9 mouse cellular contexts compared by ENCODE assay signal in genomic region chr2:91237511-91238080, GRCm38 (mm10). TPM values are rescaled to one million over a fixed set of nuclear protein-coding genes. Genes with fewer than 3 reads are reported as not detected.
DNase-seq lines count a peak whose midpoint lies in the region; ATAC-seq and TF ChIP-seq lines count a peak whose summit lies in the region.
"Not testable (repeated sequence)": the region's sequence is repeated elsewhere in the genome, so short reads cannot be mapped to it uniquely, and the experiment has no call there.
"Had no signal": no experiment of that assay in that cellular context is flagged by ENCODE, and none has a peak within 500 bp of the region (broad histone marks: within the 10 kb centered on the region; RNA-seq: fewer than 3 reads in every experiment).

No protein-coding gene starts in this region.

- in situ Hi-C loops in CH12.LX (cut with MboI; ENCODE audit: low pct_ligation_motif_present, low pct_unique_long_range_greater_than_20kb, low sequenced_read_pairs), result not testable (repeated sequence)

- not testable (repeated sequence) for H3K9me3 ChIP-seq in CH12.LX (replicated peaks; ENCODE audit: low read length); heart, embryonic 15.5 days (replicated peaks); liver, embryonic 14.5 days (ENCODE audit: control insufficient read depth, low read length); midbrain, embryonic 14.5 days (ENCODE audit: control insufficient read depth, low read length); stomach, embryonic 15.5 days

- H3K4me1 ChIP-seq in CH12.LX (ENCODE audit: control insufficient read depth in 1 of 2, insufficient read depth in 2 of 2), result peaks cover 3 to 14% of the 10 kb centered on the region in 2 experiments; a peak in 3 of 4 replicates
- not testable (repeated sequence) for H3K4me1 ChIP-seq in brown adipose tissue, adult 24 weeks (ENCODE audit: control insufficient read depth, insufficient read depth, insufficient read length, low read length); heart, embryonic 15.5 days (replicated peaks); kidney, adult 2 months (ENCODE audit: control insufficient read depth, insufficient read depth, low read length); midbrain, embryonic 14.5 days (ENCODE audit: control insufficient read depth, insufficient read depth, low read length); stomach, embryonic 15.5 days
- H3K4me1 ChIP-seq in liver, embryonic 14.5 days (replicated peaks; ENCODE audit: control insufficient read depth in 2 of 2, insufficient read depth in 2 of 2, low read length in 1 of 2), result peaks cover 8 to 11% of the 10 kb centered on the region in 2 experiments

- 12% methylated on average over 4 of the region's 4 CpGs for WGBS in heart, embryonic 15.5 days
- WGBS in kidney, adult 2 months, result 14% methylated on average over 4 of the region's 4 CpGs
- 15% methylated on average over 4 of the region's 4 CpGs for WGBS in liver, embryonic 14.5 days (ENCODE audit: insufficient replicate concordance)
- WGBS in midbrain, embryonic 14.5 days, result 24% methylated on average over 4 of the region's 4 CpGs
- WGBS in stomach, embryonic 15.5 days, result 13% methylated on average over 4 of the region's 4 CpGs

- peak overlapping the region; percentile 74 to 94 (median 85) for H3K4me3 ChIP-seq in CH12.LX (replicated peaks in 1 of 3; ENCODE audit: low read depth in 2 of 3, low read length in 2 of 3, poor library complexity in 1 of 3)
- H3K4me3 ChIP-seq in brown adipose tissue, adult 24 weeks (ENCODE audit: insufficient read depth, low read depth, low read length), result peak overlapping the region; percentile 58
- H3K4me3 ChIP-seq in heart, embryonic 15.5 days, result peak overlapping the region; percentile 59
- H3K4me3 ChIP-seq in kidney, adult 2 months (ENCODE audit: insufficient read depth, low read depth, low read length), result peak overlapping the region; percentile 35
- H3K4me3 ChIP-seq in liver, embryonic 14.5 days (ENCODE audit: insufficient read depth in 1 of 2, low read depth in 2 of 2, low read length in 2 of 2), result peak overlapping the region; percentile 61 to 71
- H3K4me3 ChIP-seq in midbrain, embryonic 14.5 days (replicated peaks; ENCODE audit: low read depth, low read length), result peak overlapping the region; percentile 41
- peak overlapping the region; percentile 64 for H3K4me3 ChIP-seq in stomach, embryonic 15.5 days (replicated peaks)

- peak; percentile 24 for DNase-seq in CH12.LX (ENCODE audit: extremely low read depth)
- peak; percentile 36 for DNase-seq in fibroblast of lung, adult 2 months (ENCODE audit: low read depth)
- not testable (repeated sequence) for DNase-seq in kidney, adult 2 months; liver, embryonic 14.5 days (ENCODE audit: low read depth in 3 of 3, low spot score in 3 of 3)
- DNase-seq in midbrain, embryonic 14.5 days, result peak; percentile 47

- TF ChIP-seq RAD21 in CH12.LX (IDR thresholded peaks at IDR 0.05; ENCODE audit: low read depth, low read length), result peak; percentile 0

- H3K9ac ChIP-seq in CH12.LX (ENCODE audit: insufficient read depth, low read depth), result peak overlapping the region; percentile 84
- peak overlapping the region; percentile 65; the same call in 1 of the 2 replicates for H3K9ac ChIP-seq in heart, embryonic 15.5 days
- H3K9ac ChIP-seq in liver, embryonic 14.5 days (replicated peaks), result peak overlapping the region; percentile 50; the same call in 1 of the 2 replicates
- H3K9ac ChIP-seq in midbrain, embryonic 14.5 days (replicated peaks; ENCODE audit: low read length); stomach, embryonic 15.5 days: not testable (repeated sequence)

- not testable (repeated sequence) for TF ChIP-seq EP300 in CH12.LX (IDR thresholded peaks at IDR 0.05; ENCODE audit: low read length); liver, embryonic 14.5 days (IDR thresholded peaks at IDR 0.05; ENCODE audit: low read depth)

- H3K79me2 ChIP-seq in CH12.LX (replicated peaks; ENCODE audit: control insufficient read depth, extremely low read depth, insufficient read depth, poor library complexity, severe bottlenecking), result not testable (repeated sequence)

- peaks cover 15 to 18% of the 10 kb centered on the region in 2 experiments for H3K36me3 ChIP-seq in CH12.LX (replicated peaks in 1 of 2; ENCODE audit: control insufficient read depth in 1 of 2, insufficient read depth in 1 of 2, low read length in 1 of 2)
- H3K36me3 ChIP-seq in heart, embryonic 15.5 days; kidney, adult 2 months (ENCODE audit: control insufficient read depth, insufficient read depth, low read length); liver, embryonic 14.5 days (replicated peaks; ENCODE audit: control insufficient read depth, insufficient read depth, low read depth); midbrain, embryonic 14.5 days (ENCODE audit: control insufficient read depth, insufficient read depth, low read length); stomach, embryonic 15.5 days: not testable (repeated sequence)

- not testable (repeated sequence) for H3K27me3 ChIP-seq in CH12.LX (replicated peaks); heart, embryonic 15.5 days; kidney, adult 2 months (replicated peaks; ENCODE audit: control insufficient read depth, insufficient read depth, low read length); liver, embryonic 14.5 days (ENCODE audit: control insufficient read depth, insufficient read depth, low read length); midbrain, embryonic 14.5 days (ENCODE audit: control insufficient read depth, insufficient read depth, low read length); stomach, embryonic 15.5 days (replicated peaks)

- H3K27ac ChIP-seq in CH12.LX (ENCODE audit: insufficient read depth, low read depth), result not testable (repeated sequence)
- 0 out of 2 replicates have a peak overlapping the region, but pooled peaks have one; percentile 48 for H3K27ac ChIP-seq in brown adipose tissue, adult 24 weeks (replicated peaks; ENCODE audit: low read depth, low read length)
- peak overlapping the region; percentile 93 for H3K27ac ChIP-seq in heart, embryonic 15.5 days
- H3K27ac ChIP-seq in kidney, adult 2 months (ENCODE audit: insufficient read depth, low read depth, low read length), result peak overlapping the region; percentile 78; the same call in 1 of the 2 replicates
- peak overlapping the region; percentile 67 for H3K27ac ChIP-seq in liver, embryonic 14.5 days
- H3K27ac ChIP-seq in midbrain, embryonic 14.5 days (replicated peaks; ENCODE audit: low read depth, low read length), result peak overlapping the region; percentile 55
- H3K27ac ChIP-seq in stomach, embryonic 15.5 days, result peak overlapping the region; percentile 97

- dilution Hi-C loops in CH12.LX (cut with MboI; ENCODE audit: extremely low pct_ligation_motif_present, extremely low pct_unique_long_range_greater_than_20kb, low sequenced_read_pairs), result not testable (repeated sequence)

- TF ChIP-seq POLR2A in CH12.LX (IDR thresholded peaks at IDR 0.05; ENCODE audit: low read depth, low read length); kidney, adult 2 months (IDR thresholded peaks at IDR 0.05; ENCODE audit: low read depth, low read length): not testable (repeated sequence)

- ATAC-seq in heart, embryonic 15.5 days (replicated peaks; ENCODE audit: insufficient number of reproducible peaks, insufficient read depth, low FRiP score, low read depth), result 0 out of 2 replicates have a peak, but pooled peaks have one; percentile 3
- ATAC-seq in liver, embryonic 14.5 days (ENCODE audit: insufficient read depth), result peak; percentile 40
- peak; percentile 16 for ATAC-seq in midbrain, embryonic 14.5 days (ENCODE audit: low FRiP score, low TSS enrichment)
- ATAC-seq in stomach, embryonic 15.5 days (ENCODE audit: insufficient read depth, low FRiP score, low read depth), result 0 out of 2 replicates have a peak, but pooled peaks have one; percentile 14

- H3K4me2 ChIP-seq in CH12.LX (ENCODE audit: insufficient read depth, low read depth, poor library complexity, severe bottlenecking), result peak overlapping the region; percentile 77; the same call in 1 of the 2 replicates
- H3K4me2 ChIP-seq in heart, embryonic 15.5 days, result peak overlapping the region; percentile 79
- peak overlapping the region; percentile 96 for H3K4me2 ChIP-seq in liver, embryonic 14.5 days (ENCODE audit: low read depth)
- H3K4me2 ChIP-seq in midbrain, embryonic 14.5 days (ENCODE audit: low read length), result peak overlapping the region; percentile 58
- H3K4me2 ChIP-seq in stomach, embryonic 15.5 days, result peak overlapping the region; percentile 89

- peak in 1 of 2 experiments; percentile 67; a peak in 2 of 4 replicates for TF ChIP-seq CTCF in CH12.LX (conservative IDR thresholded peaks at IDR 0.05 in 1 of 2, IDR thresholded peaks at IDR 0.05 in 1 of 2; ENCODE audit: low read depth in 2 of 2, low read length in 2 of 2)
- TF ChIP-seq CTCF in kidney, adult 2 months (conservative IDR thresholded peaks at IDR 0.05; ENCODE audit: insufficient read depth, insufficient read length, low read depth, low read length), result 0 out of 2 replicates have a peak, but pooled peaks have one; percentile 16
- peak; percentile 41; the same call in 1 of the 2 replicates for TF ChIP-seq CTCF in liver, embryonic 14.5 days (IDR thresholded peaks at IDR 0.05; ENCODE audit: low read depth)

RNA-seq across cellular contexts. Expression of gene Ddb2, which starts 0.8 kb away (rescaled TPM):
- total RNA-seq in CH12.LX (2012; rRNA removed), result 11.0 and 13.9 TPM in 2 replicates
- total RNA-seq in CH12.LX (2014; rRNA removed), result 20.2 and 23.4 TPM in 2 replicates
- 14.1 and 15.2 TPM in 2 replicates for polyA plus RNA-seq in CH12.LX (2012; ENCODE audit: insufficient read length, low read depth)
- 3.7 and 5.7 TPM in 2 replicates for polyA plus RNA-seq in brown adipose tissue, adult 24 weeks (2012; ENCODE audit: insufficient read depth, insufficient read length, missing spikeins)
- polyA plus RNA-seq in heart, embryonic 15.5 days (2015; fragmentation: Nextera tagmentation; extraction: Ambion mirVana), result 8.4 and 11.3 TPM in 2 replicates
- polyA plus RNA-seq in kidney, adult 2 months (2012; rRNA removed), result 11.5 and 11.7 TPM in 2 replicates
- 8.5 and 9.0 TPM in 2 replicates for polyA plus RNA-seq in liver, embryonic 14.5 days (2012; rRNA removed)
- 4.9 and 5.9 TPM in 2 replicates for polyA plus RNA-seq in liver, embryonic 14.5 days (2014; fragmentation: Nextera tagmentation; extraction: Ambion mirVana)
- polyA plus RNA-seq in midbrain, embryonic 14.5 days (2014; fragmentation: Nextera tagmentation; extraction: Ambion mirVana), result 10.6 and 14.6 TPM in 2 replicates
- polyA plus RNA-seq in stomach, embryonic 15.5 days (2015; fragmentation: Nextera tagmentation; extraction: Ambion mirVana), result 18.2 and 18.5 TPM in 2 replicates

RNA-seq across cellular contexts. Expression of gene Pacsin3, which starts 18.2 kb away (rescaled TPM):
- 5.3 and 9.1 TPM in 2 replicates for total RNA-seq in CH12.LX (2012; rRNA removed)
- 1.2 and 1.5 TPM in 2 replicates for total RNA-seq in CH12.LX (2014; rRNA removed)
- polyA plus RNA-seq in CH12.LX (2012; ENCODE audit: insufficient read length, low read depth), result 1.4 and 3.1 TPM in 2 replicates
- 9.0 and 11.7 TPM in 2 replicates for polyA plus RNA-seq in brown adipose tissue, adult 24 weeks (2012; ENCODE audit: insufficient read depth, insufficient read length, missing spikeins)
- 47.6 and 52.8 TPM in 2 replicates for polyA plus RNA-seq in heart, embryonic 15.5 days (2015; fragmentation: Nextera tagmentation; extraction: Ambion mirVana)
- polyA plus RNA-seq in kidney, adult 2 months (2012; rRNA removed), result 30.2 and 33.3 TPM in 2 replicates
- 8.1 and 11.2 TPM in 2 replicates for polyA plus RNA-seq in liver, embryonic 14.5 days (2012; rRNA removed)
- 8.8 and 10.2 TPM in 2 replicates for polyA plus RNA-seq in liver, embryonic 14.5 days (2014; fragmentation: Nextera tagmentation; extraction: Ambion mirVana)
- polyA plus RNA-seq in midbrain, embryonic 14.5 days (2014; fragmentation: Nextera tagmentation; extraction: Ambion mirVana), result 8.2 and 11.4 TPM in 2 replicates
- polyA plus RNA-seq in stomach, embryonic 15.5 days (2015; fragmentation: Nextera tagmentation; extraction: Ambion mirVana), result 42.8 and 43.8 TPM in 2 replicates
- total RNA-seq: megakaryocyte-erythroid progenitor cell, adult 5-6 weeks had no signal

RNA-seq across cellular contexts. Expression of gene Arfgap2, which starts 27.2 kb away (rescaled TPM):
- total RNA-seq in CH12.LX (2012; rRNA removed) (57.0 and 71.6 TPM in 2 replicates), CH12.LX (2014; rRNA removed) (48.3 and 55.1 TPM in 2 replicates)
- polyA plus RNA-seq in CH12.LX (2012; ENCODE audit: insufficient read length, low read depth), result 77.6 and 80.0 TPM in 2 replicates
- polyA plus RNA-seq in brown adipose tissue, adult 24 weeks (2012; ENCODE audit: insufficient read depth, insufficient read length, missing spikeins), result 35.0 and 35.6 TPM in 2 replicates
- polyA plus RNA-seq in heart, embryonic 15.5 days (2015; fragmentation: Nextera tagmentation; extraction: Ambion mirVana), result 54.8 and 69.1 TPM in 2 replicates
- 32.7 and 38.4 TPM in 2 replicates for polyA plus RNA-seq in kidney, adult 2 months (2012; rRNA removed)
- 20.9 and 25.5 TPM in 2 replicates for polyA plus RNA-seq in liver, embryonic 14.5 days (2012; rRNA removed)
- polyA plus RNA-seq in liver, embryonic 14.5 days (2014; fragmentation: Nextera tagmentation; extraction: Ambion mirVana), result 50.2 and 54.4 TPM in 2 replicates
- polyA plus RNA-seq in midbrain, embryonic 14.5 days (2014; fragmentation: Nextera tagmentation; extraction: Ambion mirVana), result 64.2 and 71.8 TPM in 2 replicates
- polyA plus RNA-seq in stomach, embryonic 15.5 days (2015; fragmentation: Nextera tagmentation; extraction: Ambion mirVana), result 71.4 and 80.2 TPM in 2 replicates

RNA-seq across cellular contexts. Expression of gene Acp2, which starts 34.9 kb away (rescaled TPM):
- total RNA-seq in CH12.LX (2012; rRNA removed), result 3.1 and 4.2 TPM in 2 replicates
- total RNA-seq in CH12.LX (2014; rRNA removed), result 2.4 and 2.9 TPM in 2 replicates
- polyA plus RNA-seq in CH12.LX (2012; ENCODE audit: insufficient read length, low read depth), result 3.1 TPM in 2 replicates
- polyA plus RNA-seq in brown adipose tissue, adult 24 weeks (2012; ENCODE audit: insufficient read depth, insufficient read length, missing spikeins), result 24.6 and 27.9 TPM in 2 replicates
- polyA plus RNA-seq in heart, embryonic 15.5 days (2015; fragmentation: Nextera tagmentation; extraction: Ambion mirVana), result 15.2 and 17.1 TPM in 2 replicates
- 27.0 and 31.7 TPM in 2 replicates for polyA plus RNA-seq in kidney, adult 2 months (2012; rRNA removed)
- 5.9 and 7.2 TPM in 2 replicates for polyA plus RNA-seq in liver, embryonic 14.5 days (2012; rRNA removed)
- polyA plus RNA-seq in liver, embryonic 14.5 days (2014; fragmentation: Nextera tagmentation; extraction: Ambion mirVana), result 8.9 and 10.1 TPM in 2 replicates
- polyA plus RNA-seq in midbrain, embryonic 14.5 days (2014; fragmentation: Nextera tagmentation; extraction: Ambion mirVana), result 33.1 and 50.8 TPM in 2 replicates
- 19.8 and 20.8 TPM in 2 replicates for polyA plus RNA-seq in stomach, embryonic 15.5 days (2015; fragmentation: Nextera tagmentation; extraction: Ambion mirVana)

RNA-seq across cellular contexts. Expression of gene Nr1h3, which starts 35.0 kb away (rescaled TPM):
- total RNA-seq in CH12.LX (2012; rRNA removed), result 0.50 and 0.93 TPM in 2 replicates
- total RNA-seq in CH12.LX (2014; rRNA removed), result 0.17 and 0.59 TPM in 2 replicates
- 0.19 TPM in 1 of 2 replicates, not detected in the other for polyA plus RNA-seq in CH12.LX (2012; ENCODE audit: insufficient read length, low read depth)
- 45.2 and 59.1 TPM in 2 replicates for polyA plus RNA-seq in brown adipose tissue, adult 24 weeks (2012; ENCODE audit: insufficient read depth, insufficient read length, missing spikeins)
- polyA plus RNA-seq in heart, embryonic 15.5 days (2015; fragmentation: Nextera tagmentation; extraction: Ambion mirVana), result 3.5 and 4.1 TPM in 2 replicates
- 92.2 and 106 TPM in 2 replicates for polyA plus RNA-seq in kidney, adult 2 months (2012; rRNA removed)
- polyA plus RNA-seq in liver, embryonic 14.5 days (2012; rRNA removed), result 14.0 and 14.2 TPM in 2 replicates
- 12.7 and 14.3 TPM in 2 replicates for polyA plus RNA-seq in liver, embryonic 14.5 days (2014; fragmentation: Nextera tagmentation; extraction: Ambion mirVana)
- polyA plus RNA-seq in midbrain, embryonic 14.5 days (2014; fragmentation: Nextera tagmentation; extraction: Ambion mirVana), result 0.90 and 2.6 TPM in 2 replicates
- 4.8 and 6.0 TPM in 2 replicates for polyA plus RNA-seq in stomach, embryonic 15.5 days (2015; fragmentation: Nextera tagmentation; extraction: Ambion mirVana)
- total RNA-seq: megakaryocyte-erythroid progenitor cell, adult 5-6 weeks had no signal

Comparison
In these comparisons a context has a peak if more than half of its experiments do, and no peak if none do; other contexts are left out.
1. H3K4me3 ChIP-seq: peak in every context shown above with its lines; median percentile 85 in CH12.LX; 66 in liver, embryonic 14.5 days; 64 in stomach, embryonic 15.5 days; 59 in heart, embryonic 15.5 days; 58 in brown adipose tissue, adult 24 weeks; 41 in midbrain, embryonic 14.5 days; 35 in kidney, adult 2 months.